Mouse (Mus musculus): Measurements from ENCODE around the gene Ap3b1. TPM values are rescaled to one million over a fixed set of nuclear protein-coding genes. Genes with fewer than 3 reads are reported as not detected.

Gene Ap3b1
- total RNA-seq, 2 experiments from 2014 or later, result 49.1 to 53.9 TPM

GRCm38 (mm10) chr13:94374131-94374530 is 15.4 kb downstream of the Ap3b1 start:
- no peak for DNase-seq (ENCODE audit: low spot score in 2 of 2)

- peak; percentile 91 to 96 for DNase-seq (ENCODE audit: low spot score in 2 of 2)
Observed at GRCm38 (mm10) chr13:94375526-94376390, 17.0 kb downstream of the Ap3b1 start.

GRCm38 (mm10) chr13:94379006-94379405 is 20.2 kb downstream of the Ap3b1 start:
- no peak for DNase-seq (ENCODE audit: low spot score in 2 of 2)

GRCm38 (mm10) chr13:94381427-94381826 is 22.7 kb downstream of the Ap3b1 start:
- no peak for DNase-seq (ENCODE audit: low spot score in 2 of 2)

GRCm38 (mm10) chr13:94381829-94382675 is 23.3 kb downstream of the Ap3b1 start:
- DNase-seq (ENCODE audit: low spot score in 2 of 2), result no peak

GRCm38 (mm10) chr13:94384931-94385570 is 26.3 kb downstream of the Ap3b1 start:
- DNase-seq (ENCODE audit: low spot score in 2 of 2), result no peak

- DNase-seq (ENCODE audit: low spot score in 2 of 2), result no peak
Observed at GRCm38 (mm10) chr13:94388566-94388965, 29.8 kb downstream of the Ap3b1 start.

GRCm38 (mm10) chr13:94389541-94389940 is 30.8 kb downstream of the Ap3b1 start:
- DNase-seq (ENCODE audit: low spot score in 2 of 2), result no peak

- no peak for DNase-seq (ENCODE audit: low spot score in 2 of 2)
Observed at GRCm38 (mm10) chr13:94392282-94392681, 33.5 kb downstream of the Ap3b1 start.

GRCm38 (mm10) chr13:94394486-94394885 is 35.7 kb downstream of the Ap3b1 start:
- no peak for DNase-seq (ENCODE audit: low spot score in 2 of 2)

- peak in 1 of 2 experiments; percentile 42 for DNase-seq (ENCODE audit: low spot score in 2 of 2)
Observed at GRCm38 (mm10) chr13:94395763-94396162, 37.0 kb downstream of the Ap3b1 start.

GRCm38 (mm10) chr13:94396392-94396920 is 37.7 kb downstream of the Ap3b1 start:
- no peak for DNase-seq (ENCODE audit: low spot score in 2 of 2)

GRCm38 (mm10) chr13:94398568-94399374 is 40.0 kb downstream of the Ap3b1 start:
- DNase-seq (ENCODE audit: low spot score in 2 of 2), result peak; percentile 35 to 54

GRCm38 (mm10) chr13:94400465-94400864 is 41.7 kb downstream of the Ap3b1 start:
- no peak for DNase-seq (ENCODE audit: low spot score in 2 of 2)

- no peak for DNase-seq (ENCODE audit: low spot score in 2 of 2)
Observed at GRCm38 (mm10) chr13:94423600-94423999, 64.8 kb downstream of the Ap3b1 start.

GRCm38 (mm10) chr13:94429567-94429966 is 70.8 kb downstream of the Ap3b1 start:
- no peak for DNase-seq (ENCODE audit: low spot score in 2 of 2)

GRCm38 (mm10) chr13:94439386-94439785 is 80.6 kb downstream of the Ap3b1 start:
- DNase-seq (ENCODE audit: low spot score in 2 of 2), result peak in 1 of 2 experiments; percentile 16

GRCm38 (mm10) chr13:94441199-94441598 is 82.4 kb downstream of the Ap3b1 start:
- peak in 1 of 2 experiments; percentile 12 for DNase-seq (ENCODE audit: low spot score in 2 of 2)

GRCm38 (mm10) chr13:94443411-94443810 is 84.7 kb downstream of the Ap3b1 start:
- no peak for DNase-seq (ENCODE audit: low spot score in 2 of 2)

GRCm38 (mm10) chr13:94445103-94445502 is 86.3 kb downstream of the Ap3b1 start:
- DNase-seq (ENCODE audit: low spot score in 2 of 2), result no peak
